Mouse (Mus musculus) midbrain, embryonic 15.5 days (tissue): ENCODE measurements at regions not wholly inside any gene's neighbourhood (a gene's known extent, or its start where the extent isn't known, plus 50 kb on each side); places are given as distances from the start of the nearest gene placed in this dataset.

ENCODE experiments used
- ATAC-seq: fragments of 200-750 bp; cut with Nextera tagmentation; replicated peaks from 2 replicates; pipeline ENCODE4 v1.8.0; 2017; ENCODE audit warnings: moderate TSS enrichment
- H3K27ac ChIP-seq: fragments of 300-500 bp; sonication (generic); 2 replicates; pipeline ENCODE4 v1.5.1; 2015; ENCODE audit warnings: mild to moderate bottlenecking, inconsistent platforms
- H3K27me3 ChIP-seq: fragments of 300-500 bp; sonication (generic); replicated peaks from 2 replicates; pipeline ENCODE4 v1.6.1; 2015; ENCODE audit warnings: inconsistent platforms
- H3K36me3 ChIP-seq: fragments of 300-500 bp; sonication (generic); replicated peaks from 2 replicates; pipeline ENCODE4 v1.6.1; 2015; ENCODE audit warnings: inconsistent platforms
- H3K4me1 ChIP-seq: fragments of 300-500 bp; sonication (generic); 2 replicates; pipeline ENCODE4 v1.6.1; 2015; ENCODE audit warnings: inconsistent platforms
- H3K4me2 ChIP-seq: fragments of 300-500 bp; sonication (generic); 2 replicates; pipeline ENCODE4 v1.6.1; 2015; ENCODE audit warnings: inconsistent platforms, mild to moderate bottlenecking, moderate library complexity
- H3K4me3 ChIP-seq: fragments of 300-500 bp; sonication (generic); 2 replicates; pipeline ENCODE4 v1.5.1; 2015; ENCODE audit warnings: mild to moderate bottlenecking, inconsistent platforms
- H3K9ac ChIP-seq: fragments of 300-500 bp; sonication (generic); 2 replicates; pipeline ENCODE4 v1.6.1; 2015; ENCODE audit warnings: mild to moderate bottlenecking, inconsistent platforms
- H3K9me3 ChIP-seq: fragments of 300-500 bp; sonication (generic); 2 replicates; pipeline ENCODE4 v1.6.1; 2016; ENCODE audit warnings: inconsistent platforms
- WGBS: fragments of 180-500 bp; shearing (Covaris S2); methylation state at CpG from one replicate; pipeline ENCODE4 v1.1.7; 2015; ENCODE audit warnings: mixed read lengths; 5-methylcytosine and 5-hydroxymethylcytosine counted together

DNA sequence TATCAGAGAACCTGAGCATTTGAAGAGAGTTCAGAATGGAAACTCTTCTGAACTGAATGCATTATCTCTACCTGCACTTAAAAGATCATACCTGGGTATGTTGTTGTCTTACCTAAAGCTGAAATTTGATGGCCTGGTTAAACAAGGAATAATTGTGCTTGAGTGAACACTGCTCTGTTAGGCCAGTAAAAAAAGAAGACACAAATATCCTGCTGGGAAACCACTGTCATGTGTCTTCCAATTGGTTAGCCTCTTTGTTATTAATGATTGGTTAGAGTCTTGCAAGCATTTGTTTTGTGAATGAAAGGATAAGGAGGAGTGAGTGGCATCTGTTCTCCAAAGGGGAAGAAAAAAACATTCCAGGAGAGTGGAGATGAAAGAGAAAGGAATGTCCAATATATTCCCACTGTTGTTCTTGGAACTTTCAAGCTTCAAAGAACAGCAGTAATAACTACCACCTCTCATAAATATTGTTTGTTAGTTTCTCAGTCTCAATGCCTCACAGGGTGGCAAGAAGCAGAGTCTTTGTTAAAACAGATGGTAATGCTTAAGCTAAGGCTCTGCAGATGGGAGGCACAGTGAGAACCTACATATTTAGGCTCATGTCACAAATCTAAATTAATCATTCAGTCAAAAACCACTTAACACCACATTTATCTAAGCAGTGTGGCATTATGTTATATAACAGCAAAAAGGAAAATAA, 165.5 kb downstream of the Dsel start:
- Histone ChIP-seq H3K36me3 (no peaks in the 10 kb centered on the region), H3K4me2 (no peak overlapping the region), H3K27me3 (no peaks in the 10 kb centered on the region), H3K4me1 (no peaks in the 10 kb centered on the region), H3K9me3 (0 out of 2 replicates have a peak, but pooled peaks cover 7% of the 10 kb centered on the region), H3K27ac (no peak overlapping the region), H3K9ac (no peak overlapping the region), H3K4me3 (no peak overlapping the region)
- no peak for ATAC-seq

DNA sequence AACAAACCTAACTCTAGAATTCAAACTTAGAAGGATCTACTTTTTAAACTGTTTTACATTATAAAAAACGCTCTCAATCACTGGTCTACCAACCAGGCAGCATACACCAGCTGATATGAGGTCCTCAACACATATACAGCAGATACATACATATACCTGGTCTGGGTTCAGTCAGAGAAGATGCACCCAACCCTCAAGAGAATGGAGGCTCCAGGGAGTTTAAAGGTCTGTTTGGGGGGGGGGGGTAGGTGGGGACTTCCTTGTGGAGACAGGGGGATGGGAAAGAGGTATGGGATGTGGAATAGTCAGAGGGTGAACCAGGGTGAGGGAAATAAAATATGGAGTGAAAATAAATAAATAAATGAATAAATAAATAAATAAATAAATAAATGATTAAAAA, 203.8 kb downstream of the Dsel start:
- Histone ChIP-seq H3K4me2 (no peak overlapping the region), H3K4me1 (no peaks in the 10 kb centered on the region), H3K27me3 (no peaks in the 10 kb centered on the region), H3K4me3 (no peak overlapping the region), H3K27ac (no peak overlapping the region), H3K9me3 (no peaks in the 10 kb centered on the region), H3K9ac (no peak overlapping the region), H3K36me3 (no peaks in the 10 kb centered on the region)
- WGBS = 88% methylated on average over 1 of the region's 1 CpGs
- ATAC-seq = 0 out of 2 replicates have a peak, but pooled peaks have one; percentile 42

GRCm38 (mm10) chr1:111660099-111660670, 204.5 kb downstream of the Dsel start:
- peak; percentile 85 for ATAC-seq
- no peaks in the 10 kb centered on the region for H3K36me3 ChIP-seq

DNA sequence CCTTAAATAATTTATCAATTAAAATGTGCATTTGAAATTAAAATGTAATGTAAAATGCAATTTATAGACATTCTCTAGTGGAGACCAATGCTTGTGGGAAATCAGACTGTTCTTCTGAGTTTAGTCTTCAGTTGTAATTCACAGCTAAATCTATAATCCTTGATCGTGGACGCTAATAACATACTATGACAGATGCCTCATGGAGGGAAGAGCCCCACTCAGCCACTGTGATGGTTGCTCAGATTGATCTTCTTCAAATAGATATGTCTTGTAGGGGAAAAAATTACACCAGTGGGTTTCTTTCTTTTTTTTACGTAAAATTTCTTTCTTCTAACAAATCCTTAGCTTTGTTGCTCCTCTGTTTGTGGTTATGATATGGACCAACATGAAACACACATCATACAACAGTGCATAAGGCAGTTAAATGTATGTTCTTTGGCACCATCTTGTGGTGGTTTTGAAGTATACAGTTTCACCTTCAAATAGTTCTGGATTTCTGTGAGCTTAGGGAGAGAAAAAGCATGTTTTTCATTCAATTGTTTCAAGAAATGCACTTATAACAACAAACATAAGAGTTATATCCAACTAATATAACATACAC, 230.8 kb downstream of the Dsel start:
- H3K27ac ChIP-seq = no peak overlapping the region
- no peak overlapping the region for H3K4me3 ChIP-seq
- no peaks in the 10 kb centered on the region for H3K27me3 ChIP-seq
- WGBS = 41% methylated on average over 3 of the region's 3 CpGs
- no peak overlapping the region for H3K9ac ChIP-seq
- H3K4me2 ChIP-seq = no peak overlapping the region
- no peaks in the 10 kb centered on the region for H3K4me1 ChIP-seq
- H3K9me3 ChIP-seq = no peaks in the 10 kb centered on the region; the same call in 1 of the 2 replicates
- no peaks in the 10 kb centered on the region for H3K36me3 ChIP-seq
- ATAC-seq = peak; percentile 99

More at GRCm38 (mm10) chr1:111660099-111660670, 204.5 kb downstream of the Dsel start:
- Histone ChIP-seq H3K4me1 (no peaks in the 10 kb centered on the region), H3K4me3 (no peak overlapping the region), H3K4me2 (no peak overlapping the region), H3K27ac (no peak overlapping the region), H3K9ac (no peak overlapping the region), H3K27me3 (no peaks in the 10 kb centered on the region), H3K9me3 (no peaks in the 10 kb centered on the region)
- 2% methylated on average over 2 of the region's 2 CpGs for WGBS
